ENCODE assay signal across 23 mouse cellular contexts in genomic region chr4:129978227-129978626, GRCm38 (mm10). TPM values are rescaled to one million over a fixed set of nuclear protein-coding genes. Genes with fewer than 3 reads are reported as not detected.
DNase-seq lines count a peak whose midpoint lies in the region; ATAC-seq and TF ChIP-seq lines count a peak whose summit lies in the region.
"Had no signal": no experiment of that assay in that cellular context is flagged by ENCODE, and none has a peak within 500 bp of the region (broad histone marks: within the 10 kb centered on the region; RNA-seq: fewer than 3 reads in every experiment).

No protein-coding gene starts in this region.

- no peaks in the 10 kb centered on the region for H3K27me3 ChIP-seq in kidney, adult 2 months (replicated peaks; ENCODE audit: control insufficient read depth, insufficient read depth, low read length)
- H3K27me3 ChIP-seq in midbrain, embryonic 15.5 days (replicated peaks), result no peaks in the 10 kb centered on the region

- peak; percentile 33 for DNase-seq in cerebellum, adult 11-12 months
- peak; percentile 81 to 83 for DNase-seq in cerebellum, postnatal 10 days
- DNase-seq in cerebellum, adult 8-10 months, result no peak
- DNase-seq in kidney, postnatal 14 days, result peak; percentile 20
- DNase-seq in kidney, adult 2 months, result no peak
- DNase-seq in cerebellum, postnatal 14 days, result peak; percentile 70 to 80
- DNase-seq: adrenal gland, adult 8-10 months; adrenal gland, postnatal 25 days; gastrocnemius, postnatal 10 days; gastrocnemius, postnatal 36 days; heart, adult 2 months; heart, postnatal 4 days had no signal

- no peaks in the 10 kb centered on the region for H3K9me3 ChIP-seq in midbrain, embryonic 15.5 days
- H3K9me3 ChIP-seq: forebrain, embryonic 10.5 days; forebrain, embryonic 13.5 days; heart, embryonic 10.5 days; heart, embryonic 13.5 days had no signal

- no peak overlapping the region for H3K4me3 ChIP-seq in kidney, adult 2 months (ENCODE audit: insufficient read depth, low read depth, low read length)
- no peak overlapping the region for H3K4me3 ChIP-seq in midbrain, embryonic 15.5 days
- H3K4me3 ChIP-seq: forebrain, embryonic 10.5 days; forebrain, embryonic 13.5 days; heart, adult 2 months; heart, embryonic 10.5 days; heart, embryonic 13.5 days had no signal

- TF ChIP-seq POLR2A in kidney, adult 2 months (IDR thresholded peaks at IDR 0.05; ENCODE audit: low read depth, low read length), result no peak

- no peaks in the 10 kb centered on the region for H3K36me3 ChIP-seq in kidney, adult 2 months (ENCODE audit: control insufficient read depth, insufficient read depth, low read length)
- no peaks in the 10 kb centered on the region for H3K36me3 ChIP-seq in midbrain, embryonic 15.5 days (replicated peaks)
- H3K36me3 ChIP-seq: forebrain, embryonic 10.5 days; heart, embryonic 10.5 days; heart, embryonic 13.5 days had no signal

- no peak overlapping the region for H3K27ac ChIP-seq in kidney, adult 2 months (ENCODE audit: insufficient read depth, low read depth, low read length)
- H3K27ac ChIP-seq in midbrain, embryonic 15.5 days, result no peak overlapping the region
- H3K27ac ChIP-seq: forebrain, embryonic 10.5 days; forebrain, embryonic 13.5 days; heart, adult 2 months; heart, embryonic 10.5 days; heart, embryonic 13.5 days had no signal

- TF ChIP-seq CTCF in kidney, adult 2 months (conservative IDR thresholded peaks at IDR 0.05; ENCODE audit: insufficient read depth, insufficient read length, low read depth, low read length), result no peak

- 67% methylated on average over 4 of the region's 4 CpGs for WGBS in kidney, adult 2 months
- WGBS in midbrain, embryonic 15.5 days, result 40% methylated on average over 4 of the region's 4 CpGs

- no peak overlapping the region for H3K4me2 ChIP-seq in midbrain, embryonic 15.5 days
- H3K4me2 ChIP-seq: forebrain, embryonic 13.5 days; heart, embryonic 13.5 days had no signal

- no peak for ATAC-seq in cerebellum, adult (ENCODE audit: insufficient number of reproducible peaks, low FRiP score, low TSS enrichment)
- ATAC-seq in midbrain, embryonic 15.5 days (replicated peaks), result no peak
- ATAC-seq: activated CD4-positive, CD25-positive, alpha-beta regulatory T cell, adult 4 months; forebrain, embryonic 13.5 days; forebrain, embryonic 16.5 days; intestine, postnatal 0 days had no signal

- no peaks in the 10 kb centered on the region for H3K4me1 ChIP-seq in kidney, adult 2 months (ENCODE audit: control insufficient read depth, insufficient read depth, low read length)
- H3K4me1 ChIP-seq in midbrain, embryonic 15.5 days, result peaks cover 31% of the 10 kb centered on the region

- no peak overlapping the region for H3K9ac ChIP-seq in midbrain, embryonic 15.5 days
- H3K9ac ChIP-seq: forebrain, embryonic 13.5 days; heart, embryonic 13.5 days had no signal

RNA-seq across cellular contexts. Expression of gene Adgrb2, which starts 6.4 kb away (rescaled TPM):
- 0.66 and 1.3 TPM in 2 replicates for polyA plus RNA-seq in kidney, adult 2 months (2012; rRNA removed)
- polyA plus RNA-seq in midbrain, embryonic 15.5 days (2015; fragmentation: Nextera tagmentation; extraction: Ambion mirVana), result 19.4 and 23.6 TPM in 2 replicates

RNA-seq across cellular contexts. Expression of gene Spocd1, which starts 49.2 kb away (rescaled TPM):
- polyA plus RNA-seq in kidney, adult 2 months (2012; rRNA removed), result not detected in 2 replicates
- not detected in 2 replicates for polyA plus RNA-seq in midbrain, embryonic 15.5 days (2015; fragmentation: Nextera tagmentation; extraction: Ambion mirVana)
- polyA plus RNA-seq: activated CD4-positive, CD25-positive, alpha-beta regulatory T cell, adult 4 months; embryonic facial prominence, embryonic 11.5 days; forebrain, embryonic 10.5 days; forebrain, embryonic 13.5 days; forebrain, embryonic 16.5 days; heart, adult 2 months; hindbrain, embryonic 11.5 days; intestine, postnatal 0 days had no signal

Comparison
In these comparisons a context has a peak if more than half of its experiments do, and no peak if none do; other contexts are left out.
1. DNase-seq: peak in cerebellum, adult 11-12 months (single experiment), cerebellum, postnatal 10 days (2 of 2), kidney, postnatal 14 days (single experiment) and cerebellum, postnatal 14 days (2 of 2); none in cerebellum, adult 8-10 months (single experiment) and kidney, adult 2 months (single experiment).